Mouse (Mus musculus) erythroblast, embryonic 14.5 days (primary cell): ENCODE measurements around the gene 2010315B03Rik.

Experiments used
- GATA1 ChIP-seq: IDR thresholded peaks from 2 replicates; pipeline ENCODE4 v1.6.1; 2012; ENCODE audit warnings: low read length, inconsistent platforms, mixed read lengths
- TAL1 ChIP-seq: IDR thresholded peaks from 3 replicates; pipeline ENCODE4 v1.6.1; 2012; ENCODE audit warnings: low read length, inconsistent platforms, mixed read lengths

DNA sequence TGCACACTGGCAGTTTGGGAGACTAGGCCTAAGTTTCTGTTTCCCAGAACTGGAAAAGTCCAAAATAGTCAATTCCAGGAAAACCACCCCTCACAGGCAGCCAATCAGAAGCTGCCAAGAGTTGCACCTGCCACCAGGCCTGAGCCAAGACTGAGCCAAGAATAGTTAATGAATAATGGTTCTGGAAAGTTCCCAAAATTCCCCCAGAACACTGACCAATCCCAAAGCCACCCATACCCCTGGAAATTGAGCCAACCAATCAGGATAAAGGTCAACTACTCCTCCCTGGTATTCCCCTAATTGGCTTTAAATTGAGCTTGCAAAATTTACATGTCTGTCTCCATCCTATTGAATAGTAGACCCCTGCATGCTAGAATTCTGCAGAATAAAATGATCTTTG is 39.3 kb downstream of the 2010315B03Rik start:
- no peak for TF ChIP-seq GATA1
- no peak for TF ChIP-seq TAL1
